Mouse (Mus musculus): ENCODE data around the gene Dppa3.
"Not testable (repeated sequence)": the region's sequence is repeated elsewhere in the genome, so short reads cannot be mapped to it uniquely, and the experiment has no call there.

Gene Dppa3

GRCm38 (mm10) chr6:122612426-122612825 is 13.8 kb upstream of the Dppa3 start:
- DNase-seq (ENCODE audit: low spot score) = no peak

DNA sequence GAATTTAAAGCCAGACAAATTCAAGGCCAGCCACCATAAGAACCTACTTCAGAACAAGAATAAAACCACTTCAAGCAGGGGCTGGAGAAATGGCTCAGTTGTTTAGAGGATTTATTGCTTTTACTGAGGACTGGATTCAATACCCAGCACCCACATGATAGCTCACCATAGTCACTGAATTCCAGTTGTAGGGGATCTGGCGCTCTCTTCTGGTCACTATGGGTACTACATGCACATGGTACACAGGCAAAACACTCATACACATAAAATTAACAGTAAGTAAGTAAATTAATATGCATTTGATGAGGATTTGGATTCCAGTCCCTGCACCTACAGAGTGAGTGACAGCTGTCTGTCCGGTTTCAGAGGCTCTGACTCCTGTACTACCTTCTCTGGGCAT is 12.2 kb upstream of the Dppa3 start:
- no peak for DNase-seq (ENCODE audit: low spot score)

DNA sequence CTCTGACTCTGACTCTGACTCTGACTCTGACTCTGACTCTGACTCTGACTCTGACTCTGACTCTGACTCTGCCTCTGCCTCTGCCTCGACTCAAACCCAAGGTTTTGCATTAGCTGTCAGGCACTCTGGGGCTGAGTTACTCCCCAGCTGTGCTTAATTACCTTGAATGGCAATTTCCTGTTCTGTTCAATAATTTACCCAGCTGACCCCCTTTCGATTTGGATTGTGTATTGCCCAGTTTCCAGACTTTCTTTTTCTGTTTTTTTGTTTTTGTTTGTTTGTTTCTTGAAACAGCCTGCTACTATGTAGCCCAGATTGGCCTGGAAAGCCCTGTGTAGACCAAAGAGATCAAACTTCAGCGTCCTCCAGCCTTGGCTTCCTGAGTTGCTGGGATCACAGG is 10.2 kb upstream of the Dppa3 start:
- DNase-seq (ENCODE audit: low spot score) = no peak

DNA sequence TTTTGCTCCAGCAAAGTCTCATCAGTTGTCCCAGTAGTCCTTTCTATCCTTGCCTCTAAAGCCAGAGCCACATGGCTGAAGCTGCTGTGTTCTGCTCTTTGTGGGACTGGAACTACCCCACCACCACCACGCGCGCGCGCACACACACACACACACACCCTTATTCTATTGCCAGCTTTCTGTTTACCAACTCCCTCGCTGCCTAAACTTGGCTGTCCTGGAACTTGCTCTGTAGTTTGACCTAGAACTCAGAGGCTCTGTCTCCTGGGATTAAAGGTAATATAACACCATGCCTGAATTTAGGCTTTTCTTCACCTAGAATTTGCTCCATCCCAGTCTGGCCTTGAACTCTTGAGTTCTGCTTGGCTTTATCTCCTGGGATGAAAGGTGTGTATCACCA is 5.1 kb upstream of the Dppa3 start:
- no peak for DNase-seq (ENCODE audit: low spot score)

DNA sequence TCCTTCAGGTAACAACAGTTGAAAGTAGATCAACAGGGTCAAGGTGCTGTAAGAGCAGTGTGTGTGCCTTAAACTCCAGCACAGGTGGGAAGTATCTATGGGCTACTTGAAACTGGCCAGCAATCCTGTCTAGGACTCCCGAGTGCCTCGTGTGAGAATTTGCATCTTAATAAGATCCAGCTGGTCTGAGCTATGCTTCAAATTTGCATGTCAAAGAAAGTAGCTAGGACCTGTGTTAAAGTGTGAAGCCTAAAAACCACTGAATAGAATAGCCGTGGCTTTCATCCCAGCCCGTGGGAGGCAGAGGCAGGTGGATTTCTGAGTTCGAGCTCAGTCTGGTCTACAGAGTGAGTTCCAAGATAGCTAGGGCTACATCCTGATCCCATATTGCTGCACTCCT is 1.7 kb upstream of the Dppa3 start:
- no peak for DNase-seq (ENCODE audit: low spot score)

GRCm38 (mm10) chr6:122625156-122625555 is 1.1 kb upstream of the Dppa3 start:
- DNase-seq (ENCODE audit: low spot score) = no peak

DNA sequence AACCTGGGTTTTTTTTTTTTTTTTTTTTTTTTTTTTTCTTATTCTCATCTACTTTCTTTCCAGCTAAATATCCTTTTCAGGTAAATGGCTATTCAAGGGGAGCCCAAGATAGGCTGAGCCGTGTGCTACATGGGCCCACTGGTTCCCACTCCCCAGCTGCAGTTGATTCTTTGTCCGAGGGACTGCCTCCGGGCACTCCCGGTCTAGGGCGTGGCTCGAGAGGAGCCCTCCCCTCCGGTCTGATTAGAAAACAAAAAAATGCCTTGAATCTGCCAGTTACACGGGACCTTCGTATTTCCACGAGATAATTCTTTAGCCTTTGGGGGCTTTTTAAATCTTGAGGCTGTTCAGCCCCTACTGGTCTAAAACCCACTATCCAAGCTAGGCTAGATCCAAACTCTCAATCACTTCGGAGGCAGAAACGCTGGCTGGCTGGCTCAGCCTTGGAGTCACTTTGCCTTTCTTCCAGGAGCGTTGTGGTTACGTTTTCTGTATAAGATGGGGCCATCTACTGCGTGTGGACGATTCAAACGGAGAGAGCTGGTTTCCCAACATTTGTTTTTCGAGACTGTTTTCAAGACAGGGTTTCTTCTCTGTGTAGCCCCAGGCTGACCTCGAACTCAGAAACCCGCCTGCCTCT is 1.4 kb downstream of the Dppa3 start:
- DNase-seq (ENCODE audit: low spot score) = no peak

GRCm38 (mm10) chr6:122633411-122633810 is 7.2 kb downstream of the Dppa3 start:
- DNase-seq (ENCODE audit: low spot score) = peak; percentile 55

DNA sequence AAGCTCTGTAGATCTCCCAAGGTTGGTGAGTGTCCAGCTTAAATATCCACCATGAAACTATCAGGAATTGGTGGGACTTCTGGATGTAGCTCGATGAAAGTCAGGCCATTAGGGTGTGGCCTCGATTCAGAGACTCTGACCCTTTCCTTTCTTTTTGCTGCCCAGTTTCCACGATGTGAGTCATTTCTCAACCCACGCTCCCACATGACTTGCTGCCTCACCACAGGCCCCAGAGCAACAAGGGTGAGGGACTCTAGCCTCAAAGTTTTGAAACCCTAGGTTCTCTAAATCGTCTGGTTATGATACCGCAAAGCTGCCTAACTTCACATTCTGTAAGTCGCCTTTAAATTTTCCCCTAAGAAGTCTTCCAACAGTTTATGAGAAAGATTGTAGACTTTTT is 9.1 kb downstream of the Dppa3 start:
- no peak for DNase-seq (ENCODE audit: low spot score)

- no peak for DNase-seq (ENCODE audit: low spot score)
Observed at GRCm38 (mm10) chr6:122636666-122637065, 10.5 kb downstream of the Dppa3 start.

DNA sequence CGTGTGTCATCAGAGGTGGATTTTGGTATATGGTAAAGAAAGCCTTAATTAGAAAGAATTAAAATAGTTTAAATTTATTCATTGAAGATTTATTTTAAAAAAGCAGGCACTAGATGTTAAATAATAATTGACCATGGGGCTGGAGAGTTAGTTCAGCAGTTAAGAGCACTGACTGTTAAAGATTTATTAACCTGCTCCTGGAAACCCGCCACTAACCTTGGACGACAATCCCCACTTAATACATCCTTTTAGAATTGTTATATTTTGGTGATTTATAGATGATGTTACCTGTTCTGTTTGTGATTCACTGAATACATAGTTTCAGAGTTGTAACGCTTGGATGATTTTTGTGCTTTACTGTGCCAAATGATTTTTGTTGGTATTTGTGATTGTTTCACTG is 11.4 kb downstream of the Dppa3 start:
- not testable (repeated sequence) for DNase-seq (ENCODE audit: low spot score)

DNA sequence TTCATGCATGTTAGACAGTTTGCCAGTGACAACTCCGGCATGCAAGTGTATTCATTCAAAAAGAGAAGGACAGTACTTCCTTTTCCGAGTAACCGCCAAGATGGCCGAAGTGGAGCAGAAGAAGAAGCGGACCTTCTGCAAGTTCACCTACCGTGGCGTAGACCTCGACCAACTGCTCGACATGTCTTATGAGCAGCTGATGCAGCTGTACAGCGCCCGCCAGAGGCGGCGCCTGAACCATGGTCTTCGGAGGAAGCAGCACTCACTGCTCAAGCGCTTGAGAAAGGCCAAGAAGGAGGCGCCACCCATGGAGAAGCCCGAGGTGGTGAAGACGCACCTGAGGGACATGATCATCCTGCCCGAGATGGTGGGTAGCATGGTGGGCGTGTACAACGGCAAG is 18.0 kb downstream of the Dppa3 start:
- not testable (repeated sequence) for DNase-seq (ENCODE audit: low spot score)

- no peak for DNase-seq (ENCODE audit: low spot score)
Observed at GRCm38 (mm10) chr6:122649903-122650302, 23.7 kb downstream of the Dppa3 start.

DNA sequence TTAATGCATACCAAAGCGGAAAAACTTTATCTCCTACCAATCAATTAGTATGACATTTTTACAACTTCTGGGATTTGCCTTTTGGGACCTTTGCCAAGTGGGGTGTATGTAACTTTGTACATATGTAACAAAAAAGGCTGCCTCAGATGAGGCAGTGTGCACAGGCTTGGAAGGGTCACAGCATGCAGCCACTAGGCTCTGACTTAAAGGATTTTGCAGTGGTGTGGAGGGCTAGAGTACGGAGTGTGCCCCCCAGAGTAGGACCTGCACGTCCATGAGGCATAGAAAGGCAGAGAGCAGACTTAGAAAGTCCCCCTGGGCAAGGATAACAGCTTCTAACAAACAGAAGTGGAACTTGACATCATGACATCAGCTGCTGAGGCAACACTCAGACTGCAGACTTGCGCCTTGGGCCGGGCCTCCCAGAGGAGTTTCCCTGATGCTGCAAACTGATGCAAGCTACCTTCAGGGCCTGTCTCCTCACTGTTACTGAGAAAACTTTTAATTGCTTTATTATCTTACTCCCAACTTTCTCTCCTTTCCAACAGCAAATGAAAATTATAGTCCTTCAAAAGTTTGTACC is 24.3 kb downstream of the Dppa3 start:
- no peak for DNase-seq (ENCODE audit: low spot score)

- no peak for DNase-seq (ENCODE audit: low spot score)
Observed at GRCm38 (mm10) chr6:122654301-122654700, 28.1 kb downstream of the Dppa3 start.

DNA sequence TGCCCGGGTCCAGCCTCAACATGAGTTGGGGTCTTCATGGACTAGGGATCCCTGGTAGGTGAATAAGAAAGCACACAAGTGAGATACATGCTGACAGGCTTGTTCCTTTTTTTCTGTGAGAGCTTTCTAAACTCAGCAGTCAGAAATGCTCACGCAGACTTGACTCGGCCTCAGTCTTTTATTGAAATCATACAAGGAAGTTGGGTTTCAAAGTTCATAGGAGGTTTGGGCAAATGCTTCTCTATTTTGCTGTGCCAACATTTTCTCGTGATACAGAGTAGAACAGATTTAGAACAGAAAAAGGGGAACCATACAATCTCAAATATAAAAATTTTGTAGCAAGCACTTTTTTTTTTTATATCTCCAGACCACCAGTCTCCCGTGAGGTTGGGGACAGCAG is 31.4 kb downstream of the Dppa3 start:
- DNase-seq (ENCODE audit: low spot score) = no peak

- peak; percentile 77 for DNase-seq (ENCODE audit: low spot score)
Observed at GRCm38 (mm10) chr6:122659567-122659966, 33.4 kb downstream of the Dppa3 start.

DNA sequence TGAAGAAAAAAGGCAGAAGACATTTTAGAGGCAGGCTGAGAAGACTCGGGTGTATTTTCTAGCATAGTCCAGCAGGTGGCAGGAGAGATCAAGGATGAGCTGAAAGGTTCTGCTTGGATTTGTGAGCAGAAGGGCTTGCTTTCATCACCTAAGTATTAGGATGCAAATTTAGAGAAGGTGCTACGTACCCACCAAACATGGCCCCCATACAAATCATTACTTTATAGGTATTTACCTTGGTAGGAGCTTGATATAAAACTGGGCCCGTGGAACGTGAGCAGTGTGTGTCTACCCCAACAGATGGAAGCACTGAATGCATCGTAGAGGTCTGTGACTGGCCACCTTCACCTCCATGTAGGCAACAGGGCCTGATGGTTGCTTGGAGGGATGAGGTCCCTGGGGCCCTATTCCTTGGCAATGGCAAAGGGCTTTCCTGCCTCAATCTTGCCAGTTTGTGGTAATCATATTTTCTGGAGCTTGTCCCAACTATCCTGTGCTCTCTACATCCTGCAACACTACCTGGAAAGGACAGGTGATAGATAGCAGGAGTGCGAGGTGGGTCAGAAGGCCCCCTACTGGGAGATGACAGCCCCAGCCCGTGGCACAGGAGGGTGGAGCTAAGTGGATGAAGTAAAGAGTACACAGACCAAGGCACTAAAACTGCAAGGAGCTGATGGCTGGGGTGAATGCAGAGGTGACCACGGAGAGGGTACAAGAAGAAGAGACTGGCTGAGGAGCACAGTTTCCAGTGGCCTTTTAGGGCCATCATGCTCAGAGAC is 34.6 kb downstream of the Dppa3 start:
- peak; percentile 79 for DNase-seq (ENCODE audit: low spot score)

DNA sequence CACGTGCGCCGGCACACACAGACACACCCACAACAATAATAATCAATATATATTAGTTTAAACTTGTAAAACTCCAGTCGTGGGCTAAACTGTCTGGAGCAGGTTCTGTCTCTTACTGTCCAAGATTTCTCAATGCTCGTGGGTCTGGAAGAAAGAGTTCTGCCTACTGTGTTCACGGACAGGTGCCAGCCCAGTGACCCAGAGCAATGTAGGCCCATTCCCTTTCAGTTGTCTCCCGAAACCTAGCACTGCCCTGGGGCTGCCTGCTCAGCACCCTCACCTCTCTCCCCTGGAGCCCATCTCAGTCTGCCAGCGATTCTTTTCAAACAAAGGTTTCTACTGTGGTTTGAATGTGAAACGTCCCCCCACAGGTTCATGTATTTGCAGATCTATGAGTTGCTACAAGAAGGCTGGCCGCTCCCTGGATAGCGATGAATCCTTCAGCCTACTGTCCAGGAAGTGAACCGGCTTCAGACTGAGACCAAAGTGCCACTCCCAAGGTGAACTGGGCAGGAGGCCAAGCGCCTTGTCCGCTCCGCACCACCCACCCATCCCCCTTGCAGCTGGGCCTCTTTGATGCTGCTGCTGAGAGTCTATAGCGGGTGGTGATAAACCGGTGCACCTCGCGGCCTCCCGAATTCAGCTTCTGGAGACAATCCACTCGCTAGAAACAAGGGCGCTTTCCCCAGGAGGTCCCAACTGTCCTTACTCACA is 36.5 kb downstream of the Dppa3 start:
- DNase-seq (ENCODE audit: low spot score) = no peak

DNA sequence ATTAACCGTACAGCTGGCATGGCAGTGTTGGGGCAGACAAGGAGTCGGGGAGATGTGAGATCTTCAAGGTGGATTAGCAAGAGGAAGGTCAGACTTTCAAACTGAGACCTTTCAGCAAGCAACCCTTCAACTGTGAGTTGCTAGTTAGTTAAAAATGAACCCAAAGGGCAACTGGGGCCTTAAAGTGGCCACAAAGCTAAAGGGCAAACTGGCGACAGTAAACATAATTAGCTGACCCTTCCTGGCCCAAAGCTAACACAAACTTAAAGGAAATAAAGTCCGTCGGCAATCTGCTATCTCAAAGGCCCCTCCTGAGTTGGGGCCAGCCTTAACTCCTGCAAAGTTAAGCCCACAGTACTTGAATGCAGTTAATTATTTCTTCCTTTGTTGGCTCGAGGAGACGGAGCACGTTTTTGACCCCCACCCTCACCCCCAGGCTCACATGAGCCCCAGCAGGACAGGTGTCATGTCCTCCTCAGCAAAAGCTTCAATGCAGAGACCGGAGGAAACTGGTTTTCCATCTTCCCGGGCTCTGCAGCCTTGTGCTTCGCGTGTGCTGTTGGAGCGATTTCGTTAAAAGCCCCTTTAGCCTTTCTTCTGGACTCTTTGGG is 37.5 kb downstream of the Dppa3 start:
- no peak for DNase-seq (ENCODE audit: low spot score)

DNA sequence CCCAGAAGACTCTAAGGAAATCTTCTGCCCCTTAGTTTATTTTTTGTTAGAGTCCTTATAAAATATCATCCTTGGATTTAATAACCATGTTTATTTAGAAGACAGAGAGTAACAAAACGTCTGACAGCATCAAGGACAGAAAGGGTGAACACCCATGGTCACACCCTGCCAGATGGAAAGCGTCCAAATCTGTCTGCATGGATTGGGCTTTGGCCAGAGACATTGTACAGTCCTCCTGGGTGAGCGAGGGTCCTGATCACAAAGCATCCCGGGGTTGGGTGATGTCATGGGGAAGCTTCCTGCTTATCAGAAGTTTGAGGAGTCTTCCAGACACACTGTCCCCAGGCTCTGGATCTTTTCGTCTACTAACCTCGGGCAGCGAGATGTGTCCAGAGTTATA is 39.7 kb downstream of the Dppa3 start:
- no peak for DNase-seq (ENCODE audit: low spot score)

DNA sequence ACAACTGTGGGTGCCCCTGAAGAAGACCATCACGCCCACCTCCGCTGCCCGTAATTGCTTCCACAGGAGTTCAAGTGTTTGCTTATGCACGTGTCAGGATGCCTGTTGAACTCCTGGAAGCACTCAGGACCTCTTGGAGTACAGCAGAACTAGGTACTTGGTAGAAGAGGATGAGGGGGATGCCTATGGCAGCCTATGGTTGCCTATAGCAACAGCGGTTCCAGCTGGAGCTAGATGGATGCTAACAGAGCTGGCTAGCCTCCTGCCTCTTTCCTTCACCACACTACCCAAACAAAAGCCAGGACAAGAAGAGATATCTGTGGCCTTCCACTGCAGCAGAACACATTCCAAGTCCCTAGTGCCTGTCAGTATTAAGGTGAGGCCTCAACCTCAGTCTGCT is 41.5 kb downstream of the Dppa3 start:
- no peak for DNase-seq (ENCODE audit: low spot score)

Data from embryo, embryonic 10.5 days (tissue).